Mouse (Mus musculus): ENCODE measurements around the gene Smoc2.

Gene Smoc2

GRCm38 (mm10) chr17:14279966-14280300 is 627 bp downstream of the Smoc2 start:
- no peak for DNase-seq (ENCODE audit: low read depth)

DNA sequence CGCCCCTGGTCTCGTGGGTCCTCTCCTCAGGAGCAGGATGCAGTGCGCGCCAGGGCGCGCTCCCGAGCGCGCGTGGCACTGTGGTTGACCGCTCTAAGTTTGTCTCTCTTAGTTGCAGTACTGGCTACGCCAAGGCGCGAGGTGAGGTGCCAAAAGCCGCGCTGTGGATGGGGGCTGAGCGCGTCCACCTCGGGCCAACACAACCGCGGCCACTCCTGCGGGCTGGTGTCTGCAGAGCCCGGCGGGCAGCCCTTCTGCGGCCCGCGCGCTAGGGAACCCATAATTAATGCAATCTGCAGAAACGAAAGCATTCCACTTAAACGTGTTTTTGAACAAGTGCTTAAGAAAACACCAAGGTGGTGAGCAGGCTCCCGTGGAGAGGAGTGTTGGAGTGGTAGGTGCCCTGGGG is 1.1 kb downstream of the Smoc2 start:
- no peak for DNase-seq (ENCODE audit: low read depth)

- peak; percentile 13 for DNase-seq (ENCODE audit: low read depth)
Measured at GRCm38 (mm10) chr17:14288015-14288616, 8.8 kb downstream of the Smoc2 start.

GRCm38 (mm10) chr17:14293617-14294016 is 14.3 kb downstream of the Smoc2 start:
- DNase-seq (ENCODE audit: low read depth): no peak

- no peak for DNase-seq (ENCODE audit: low read depth)
Measured at GRCm38 (mm10) chr17:14295146-14295545, 15.8 kb downstream of the Smoc2 start.

GRCm38 (mm10) chr17:14300361-14300760 is 21.1 kb downstream of the Smoc2 start:
- DNase-seq (ENCODE audit: low read depth): no peak

DNA sequence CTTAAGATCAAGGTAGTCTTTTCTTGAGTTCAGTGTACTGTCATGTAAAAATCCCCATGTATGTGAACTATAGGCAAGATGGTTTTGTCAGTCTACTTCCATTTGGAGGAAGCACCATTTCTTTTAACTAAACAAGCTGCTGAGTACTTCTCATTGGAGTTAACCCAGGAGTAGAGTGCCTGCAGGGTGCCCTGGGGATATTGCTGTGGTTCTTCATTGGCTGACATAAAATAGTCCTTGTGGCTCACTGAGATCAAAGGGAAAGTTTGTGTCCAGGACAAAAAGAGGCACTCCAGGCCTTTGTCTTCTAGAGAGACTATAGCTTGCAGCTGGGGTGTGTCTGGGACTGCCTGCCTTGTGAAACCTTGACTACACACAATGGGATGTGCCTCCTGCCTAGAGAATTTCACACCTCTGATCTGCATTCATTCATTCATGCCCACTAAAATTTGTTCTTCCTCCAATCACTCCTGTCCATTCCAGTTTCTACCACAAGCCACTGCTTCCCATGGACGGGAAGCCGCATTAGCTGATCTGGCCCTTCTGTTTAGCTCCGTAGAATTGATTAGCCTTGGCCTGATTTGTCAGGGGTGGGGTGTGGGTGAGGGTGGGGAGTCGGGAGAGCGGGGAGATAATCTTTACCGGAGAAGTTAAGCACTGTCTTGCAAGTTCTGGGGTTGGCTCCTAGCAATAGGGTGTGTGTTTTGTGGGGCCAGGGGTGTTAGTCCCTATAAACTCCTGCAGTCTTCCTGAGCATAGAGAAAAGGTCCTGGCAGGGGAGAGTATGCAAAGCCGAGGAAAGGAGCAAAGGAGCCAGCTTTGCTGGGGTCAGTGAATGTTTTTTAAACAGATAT is 22.4 kb downstream of the Smoc2 start:
- no peak for DNase-seq (ENCODE audit: low read depth)

DNA sequence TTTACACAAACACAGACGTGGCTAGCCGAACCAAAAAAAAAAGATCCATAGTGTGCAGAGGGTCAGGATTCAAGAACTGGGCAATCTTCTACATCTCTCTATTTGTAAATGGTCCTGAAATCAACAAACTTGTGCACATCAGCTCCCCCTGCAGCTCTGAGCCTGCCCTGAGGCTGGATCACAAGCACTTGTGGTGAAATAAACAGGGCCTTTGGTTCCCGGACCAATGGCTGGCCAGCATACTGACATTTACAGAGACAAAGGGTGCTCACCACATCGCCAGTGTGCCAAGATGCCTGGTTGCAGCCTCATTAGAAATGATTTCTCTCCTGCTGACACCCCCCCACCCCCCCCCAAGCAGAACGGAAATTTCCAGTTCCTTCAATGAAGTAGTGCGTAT is 23.1 kb downstream of the Smoc2 start:
- no peak for DNase-seq (ENCODE audit: low read depth)

- no peak for DNase-seq (ENCODE audit: low read depth)
Measured at GRCm38 (mm10) chr17:14303722-14304121, 24.4 kb downstream of the Smoc2 start.

GRCm38 (mm10) chr17:14309884-14310283 is 30.6 kb downstream of the Smoc2 start:
- no peak for DNase-seq (ENCODE audit: low read depth)

DNA sequence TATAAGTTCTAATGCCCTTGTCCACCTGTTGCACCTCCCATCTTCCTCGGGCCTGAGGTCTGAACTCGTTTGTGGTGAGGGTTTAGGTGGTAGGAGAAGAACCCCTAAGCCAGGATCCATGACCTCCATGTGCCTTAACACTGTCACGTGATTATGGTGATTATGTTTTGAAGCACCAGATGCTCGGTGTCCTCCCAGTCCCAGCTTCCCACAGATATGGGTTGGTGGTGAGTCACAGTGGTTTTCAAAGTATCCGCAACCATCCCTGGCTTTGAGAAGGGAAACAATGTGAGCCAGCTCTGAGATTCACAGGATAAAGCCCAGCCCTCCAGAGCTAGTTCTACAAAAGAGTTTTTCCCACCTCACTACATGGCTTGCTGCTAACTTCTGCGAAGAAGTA is 33.1 kb downstream of the Smoc2 start:
- no peak for DNase-seq (ENCODE audit: low read depth)

DNA sequence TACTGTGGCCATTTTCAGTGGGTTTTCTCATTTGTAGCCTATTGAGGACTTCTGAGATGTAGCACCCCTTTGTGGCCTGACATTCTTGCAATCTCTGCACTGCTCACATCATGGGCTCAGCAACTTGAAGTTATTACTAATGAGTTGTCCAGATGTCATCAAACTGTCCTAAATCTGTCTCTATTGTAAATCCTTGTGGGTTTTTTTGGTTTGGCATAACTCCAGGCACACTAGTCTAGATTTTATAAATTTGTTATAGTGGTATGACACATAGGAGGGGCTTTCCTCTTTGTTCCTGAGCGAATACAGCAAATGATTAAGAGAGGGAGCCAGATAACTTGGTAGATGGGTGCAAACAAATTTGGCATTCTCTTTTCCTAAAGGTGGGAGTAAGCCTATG is 35.0 kb downstream of the Smoc2 start:
- no peak for DNase-seq (ENCODE audit: low read depth)

- DNase-seq (ENCODE audit: low read depth): no peak
Measured at GRCm38 (mm10) chr17:14316536-14316935, 37.2 kb downstream of the Smoc2 start.

DNA sequence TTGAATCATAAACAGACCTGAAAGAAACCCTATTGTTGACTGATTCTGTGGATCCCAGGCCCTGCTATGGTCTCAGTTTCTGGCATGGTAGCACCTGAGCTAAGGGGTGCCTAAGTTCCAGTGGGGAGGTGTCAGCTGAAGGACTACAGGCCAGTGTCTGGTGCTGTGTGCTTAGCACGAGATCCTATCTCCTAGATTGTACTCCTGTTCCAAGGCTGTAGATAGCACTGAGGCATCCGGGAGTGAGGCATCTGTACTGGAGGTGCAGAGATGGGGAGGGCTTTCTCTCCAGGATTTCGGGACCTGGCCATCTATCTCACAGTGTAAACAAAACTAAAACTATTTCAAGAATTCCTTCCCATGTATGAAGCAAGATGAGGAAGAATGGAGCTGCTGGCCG is 38.1 kb downstream of the Smoc2 start:
- no peak for DNase-seq (ENCODE audit: low read depth)

- DNase-seq (ENCODE audit: low read depth): no peak
Measured at GRCm38 (mm10) chr17:14326156-14326555, 46.9 kb downstream of the Smoc2 start.

DNA sequence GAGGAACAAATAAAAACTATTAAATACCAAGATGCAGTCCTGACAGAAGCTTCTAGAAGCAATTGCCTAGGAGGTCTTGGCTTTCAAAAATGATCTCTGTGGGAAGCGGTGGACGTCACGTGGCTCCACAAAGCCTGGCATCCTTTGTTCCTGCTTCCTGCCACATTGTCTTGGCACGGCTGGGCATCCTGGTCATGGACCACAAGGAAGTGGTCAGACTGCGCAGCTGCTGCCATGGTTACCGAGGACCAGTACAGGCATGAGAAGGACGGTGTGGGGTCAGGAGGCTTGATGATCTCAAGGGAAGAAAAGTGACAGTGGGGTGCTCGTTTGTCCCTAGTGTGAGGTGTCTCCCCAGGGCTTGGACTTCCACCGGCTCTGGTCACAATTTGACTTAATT is 48.7 kb downstream of the Smoc2 start:
- no peak for DNase-seq (ENCODE audit: low read depth)

GRCm38 (mm10) chr17:14330498-14330897 is 51.2 kb downstream of the Smoc2 start:
- DNase-seq (ENCODE audit: low read depth): no peak

DNA sequence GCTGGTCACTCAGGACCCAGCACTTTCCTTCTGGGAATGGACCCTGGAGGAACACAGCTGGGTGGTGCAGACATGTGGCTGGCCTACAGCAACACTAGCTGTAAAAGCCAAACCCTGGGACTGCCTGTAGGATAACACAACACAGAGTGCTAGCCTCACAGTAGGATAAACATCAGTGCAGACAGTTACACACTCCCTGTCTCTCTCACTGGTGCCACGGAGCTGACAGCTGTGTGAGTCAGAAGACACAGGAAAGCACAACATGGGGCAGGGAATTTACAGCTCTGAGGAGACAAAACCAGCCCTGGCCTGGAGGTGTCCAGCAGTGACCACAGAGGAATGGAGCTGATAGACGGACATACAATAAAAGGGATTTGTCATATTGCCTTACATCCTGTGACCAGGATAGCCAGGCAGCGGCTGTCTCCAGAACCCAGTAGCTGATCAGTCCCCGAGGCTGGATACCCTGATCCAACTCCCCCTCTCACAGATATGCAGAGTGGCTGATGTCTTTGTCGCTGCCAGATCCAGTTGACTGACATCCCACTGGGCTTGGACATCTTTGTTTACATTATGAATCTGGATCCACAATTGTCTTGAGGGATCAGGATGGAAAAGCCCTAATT is 60.7 kb downstream of the Smoc2 start:
- no peak for DNase-seq (ENCODE audit: low read depth)

GRCm38 (mm10) chr17:14340736-14341135 is 61.4 kb downstream of the Smoc2 start:
- DNase-seq (ENCODE audit: low read depth): no peak

DNA sequence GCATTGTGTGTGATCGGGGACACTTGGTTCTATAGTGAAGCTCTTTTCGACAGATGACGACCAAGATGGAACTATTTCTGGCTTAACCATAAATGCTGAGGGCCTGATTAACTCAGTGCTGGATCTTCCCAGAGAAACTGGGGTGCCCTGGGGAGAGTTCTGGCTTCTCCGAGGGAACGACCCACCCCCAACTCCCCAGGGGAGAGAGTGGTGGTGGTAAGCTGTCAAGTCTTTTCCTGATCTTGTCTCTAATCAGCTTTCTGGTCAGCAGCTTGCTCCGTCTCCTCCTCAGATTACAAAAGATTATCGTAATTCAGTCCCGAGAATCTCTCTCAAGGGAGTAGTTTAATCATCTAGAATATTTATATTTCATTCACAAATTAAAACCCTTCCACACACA is 63.2 kb downstream of the Smoc2 start:
- no peak for DNase-seq (ENCODE audit: low read depth)

DNA sequence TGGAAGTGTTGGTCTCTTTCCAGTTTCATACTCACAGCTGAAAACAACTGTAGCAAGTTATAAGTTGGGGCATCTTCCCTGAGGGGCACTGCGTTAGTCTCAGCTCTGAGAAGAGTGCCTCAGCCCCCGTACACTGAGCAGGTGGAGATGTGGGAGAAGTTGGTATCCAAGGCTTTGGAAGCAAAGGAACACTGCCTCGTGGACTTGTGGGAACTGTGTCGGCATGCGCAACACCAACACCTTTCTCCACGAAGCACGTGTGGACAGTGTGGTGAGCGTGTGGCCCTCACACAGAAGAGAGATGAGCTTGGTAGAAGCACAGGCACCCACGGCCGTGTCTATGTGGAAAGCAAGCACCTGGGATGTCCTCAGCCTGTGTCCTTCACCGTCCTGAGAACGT is 64.1 kb downstream of the Smoc2 start:
- DNase-seq (ENCODE audit: low read depth): no peak

DNA sequence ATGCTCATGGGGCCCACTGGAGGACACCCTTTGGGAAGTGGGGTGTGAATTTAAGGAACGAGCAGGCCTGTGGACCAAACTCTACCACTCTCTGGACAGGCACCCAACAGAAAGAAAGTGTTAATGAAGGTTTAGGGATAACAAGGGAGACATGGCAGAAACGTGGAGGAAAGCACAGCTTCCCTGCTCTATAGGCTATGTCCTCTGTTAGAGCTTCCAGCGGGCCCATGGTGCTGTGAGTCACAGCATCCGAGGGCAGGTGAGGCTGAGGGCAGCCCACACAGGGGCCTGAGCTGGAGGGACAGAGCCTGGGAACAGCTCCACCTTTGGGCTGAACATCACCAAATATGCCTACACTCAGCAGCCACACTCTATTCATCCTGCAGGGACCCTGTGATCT is 66.2 kb downstream of the Smoc2 start:
- DNase-seq (ENCODE audit: low read depth): no peak

- DNase-seq (ENCODE audit: low read depth): no peak
Measured at GRCm38 (mm10) chr17:14346891-14347290, 67.6 kb downstream of the Smoc2 start.

Data from c-Kit-positive CD71-positive TER-119-negative erythroid progenitor cells, embryonic 14.5 days (primary cell).